Mouse (Mus musculus) bone marrow macrophage, adult 2 months (primary cell): ENCODE measurements around the gene Notch2.

Experiments
- CTCF ChIP-seq: IDR thresholded peaks from 2 replicates; pipeline ENCODE4 v1.5.1; 2012; ENCODE audit warnings: low read depth, mild to moderate bottlenecking, low read length, moderate library complexity
- POLR2A ChIP-seq: IDR thresholded peaks from 2 replicates; pipeline ENCODE4 v1.6.1; 2012; ENCODE audit warnings: mild to moderate bottlenecking, low read depth, low read length, borderline replicate concordance

GRCm38 (mm10) chr3:98043669-98044068 is 30.3 kb downstream of the Notch2 start:
- TF ChIP-seq CTCF (no peak), POLR2A (no peak)
